Mouse (Mus musculus): ENCODE data around the gene Dysf. TPM values are rescaled to one million over a fixed set of nuclear protein-coding genes. Genes with fewer than 3 reads are reported as not detected.

Dysf gene
- polyA plus RNA-seq, 1 experiment, result 1.7 TPM

GRCm38 (mm10) chr6:84133053-84133452, 124.7 kb downstream of the Dysf start:
- no peak for TF ChIP-seq CTCF (IDR thresholded peaks at IDR 0.05; ENCODE audit: control insufficient read depth, insufficient read depth, insufficient replicate concordance, low read depth, low read length)
- no peak for TF ChIP-seq POLR2A (IDR thresholded peaks at IDR 0.05; ENCODE audit: control insufficient read depth, low read depth, low read length)
- no peak overlapping the region for H3K4me3 ChIP-seq (ENCODE audit: control insufficient read depth, low read depth, low read length)
- no peaks in the 10 kb centered on the region for H3K27me3 ChIP-seq (ENCODE audit: control insufficient read depth, insufficient read depth, low read length)
- no peaks in the 10 kb centered on the region for H3K36me3 ChIP-seq (ENCODE audit: control insufficient read depth, insufficient read depth, low read length)
- H3K4me1 ChIP-seq (ENCODE audit: control insufficient read depth, insufficient read depth, low read length), result no peaks in the 10 kb centered on the region
- H3K27ac ChIP-seq (ENCODE audit: control insufficient read depth, insufficient read depth, low read depth, low read length), result no peak overlapping the region

GRCm38 (mm10) chr6:84133996-84134721, 125.8 kb downstream of the Dysf start:
- Histone ChIP-seq H3K27me3 (ENCODE audit: control insufficient read depth, insufficient read depth, low read length) (no peaks in the 10 kb centered on the region), H3K4me3 (ENCODE audit: control insufficient read depth, low read depth, low read length) (no peak overlapping the region), H3K36me3 (ENCODE audit: control insufficient read depth, insufficient read depth, low read length) (no peaks in the 10 kb centered on the region), H3K27ac (ENCODE audit: control insufficient read depth, insufficient read depth, low read depth, low read length) (no peak overlapping the region), H3K4me1 (ENCODE audit: control insufficient read depth, insufficient read depth, low read length) (no peaks in the 10 kb centered on the region)
- TF ChIP-seq POLR2A (IDR thresholded peaks at IDR 0.05; ENCODE audit: control insufficient read depth, low read depth, low read length) (no peak), CTCF (IDR thresholded peaks at IDR 0.05; ENCODE audit: control insufficient read depth, insufficient read depth, insufficient replicate concordance, low read depth, low read length) (no peak)

- H3K27ac ChIP-seq (ENCODE audit: control insufficient read depth, insufficient read depth, low read depth, low read length), result no peak overlapping the region
Measured at GRCm38 (mm10) chr6:84134722-84135394, 126.5 kb downstream of the Dysf start.

GRCm38 (mm10) chr6:84135709-84136108, 127.3 kb downstream of the Dysf start:
- Histone ChIP-seq H3K4me1 (ENCODE audit: control insufficient read depth, insufficient read depth, low read length) (no peaks in the 10 kb centered on the region), H3K36me3 (ENCODE audit: control insufficient read depth, insufficient read depth, low read length) (no peaks in the 10 kb centered on the region), H3K27ac (ENCODE audit: control insufficient read depth, insufficient read depth, low read depth, low read length) (no peak overlapping the region), H3K4me3 (ENCODE audit: control insufficient read depth, low read depth, low read length) (no peak overlapping the region), H3K27me3 (ENCODE audit: control insufficient read depth, insufficient read depth, low read length) (no peaks in the 10 kb centered on the region)
- TF ChIP-seq CTCF (IDR thresholded peaks at IDR 0.05; ENCODE audit: control insufficient read depth, insufficient read depth, insufficient replicate concordance, low read depth, low read length) (no peak), POLR2A (IDR thresholded peaks at IDR 0.05; ENCODE audit: control insufficient read depth, low read depth, low read length) (no peak)

More at GRCm38 (mm10) chr6:84134722-84135394, 126.5 kb downstream of the Dysf start:
- H3K4me1 ChIP-seq (ENCODE audit: control insufficient read depth, insufficient read depth, low read length), result no peaks in the 10 kb centered on the region
- no peaks in the 10 kb centered on the region for H3K27me3 ChIP-seq (ENCODE audit: control insufficient read depth, insufficient read depth, low read length)
- no peak overlapping the region for H3K4me3 ChIP-seq (ENCODE audit: control insufficient read depth, low read depth, low read length)
- no peak for TF ChIP-seq CTCF (IDR thresholded peaks at IDR 0.05; ENCODE audit: control insufficient read depth, insufficient read depth, insufficient replicate concordance, low read depth, low read length)
- TF ChIP-seq POLR2A (IDR thresholded peaks at IDR 0.05; ENCODE audit: control insufficient read depth, low read depth, low read length), result no peak
- H3K36me3 ChIP-seq (ENCODE audit: control insufficient read depth, insufficient read depth, low read length), result no peaks in the 10 kb centered on the region

GRCm38 (mm10) chr6:84136345-84136744, 128.0 kb downstream of the Dysf start:
- H3K27me3 ChIP-seq (ENCODE audit: control insufficient read depth, insufficient read depth, low read length), result no peaks in the 10 kb centered on the region
- H3K27ac ChIP-seq (ENCODE audit: control insufficient read depth, insufficient read depth, low read depth, low read length), result no peak overlapping the region
- no peak overlapping the region for H3K4me3 ChIP-seq (ENCODE audit: control insufficient read depth, low read depth, low read length)
- H3K36me3 ChIP-seq (ENCODE audit: control insufficient read depth, insufficient read depth, low read length), result no peaks in the 10 kb centered on the region
- TF ChIP-seq CTCF (IDR thresholded peaks at IDR 0.05; ENCODE audit: control insufficient read depth, insufficient read depth, insufficient replicate concordance, low read depth, low read length), result no peak
- H3K4me1 ChIP-seq (ENCODE audit: control insufficient read depth, insufficient read depth, low read length), result no peaks in the 10 kb centered on the region

- no peaks in the 10 kb centered on the region for H3K4me1 ChIP-seq (ENCODE audit: control insufficient read depth, insufficient read depth, low read length)
- no peak overlapping the region for H3K27ac ChIP-seq (ENCODE audit: control insufficient read depth, insufficient read depth, low read depth, low read length)
- H3K27me3 ChIP-seq (ENCODE audit: control insufficient read depth, insufficient read depth, low read length), result no peaks in the 10 kb centered on the region
- H3K36me3 ChIP-seq (ENCODE audit: control insufficient read depth, insufficient read depth, low read length), result no peaks in the 10 kb centered on the region
- TF ChIP-seq POLR2A (IDR thresholded peaks at IDR 0.05; ENCODE audit: control insufficient read depth, low read depth, low read length) (no peak), CTCF (IDR thresholded peaks at IDR 0.05; ENCODE audit: control insufficient read depth, insufficient read depth, insufficient replicate concordance, low read depth, low read length) (no peak)
- no peak overlapping the region for H3K4me3 ChIP-seq (ENCODE audit: control insufficient read depth, low read depth, low read length)
Measured at GRCm38 (mm10) chr6:84139932-84140331, 131.5 kb downstream of the Dysf start.

GRCm38 (mm10) chr6:84142481-84142880, 134.1 kb downstream of the Dysf start:
- Histone ChIP-seq H3K27ac (ENCODE audit: control insufficient read depth, insufficient read depth, low read depth, low read length) (no peak overlapping the region), H3K36me3 (ENCODE audit: control insufficient read depth, insufficient read depth, low read length) (no peaks in the 10 kb centered on the region), H3K4me3 (ENCODE audit: control insufficient read depth, low read depth, low read length) (no peak overlapping the region), H3K4me1 (ENCODE audit: control insufficient read depth, insufficient read depth, low read length) (no peaks in the 10 kb centered on the region), H3K27me3 (ENCODE audit: control insufficient read depth, insufficient read depth, low read length) (no peaks in the 10 kb centered on the region)
- TF ChIP-seq CTCF (IDR thresholded peaks at IDR 0.05; ENCODE audit: control insufficient read depth, insufficient read depth, insufficient replicate concordance, low read depth, low read length) (no peak), POLR2A (IDR thresholded peaks at IDR 0.05; ENCODE audit: control insufficient read depth, low read depth, low read length) (no peak)
